Mouse (Mus musculus) embryo, embryonic 9.5 days (tissue): ENCODE data around the gene Kcnk12.

Experiments
- DNase-seq: peaks from one replicate; pipeline ENCODE4 v3.0.0-alpha.2; 2017; ENCODE audit errors: extremely low spot score

Kcnk12 gene

DNA sequence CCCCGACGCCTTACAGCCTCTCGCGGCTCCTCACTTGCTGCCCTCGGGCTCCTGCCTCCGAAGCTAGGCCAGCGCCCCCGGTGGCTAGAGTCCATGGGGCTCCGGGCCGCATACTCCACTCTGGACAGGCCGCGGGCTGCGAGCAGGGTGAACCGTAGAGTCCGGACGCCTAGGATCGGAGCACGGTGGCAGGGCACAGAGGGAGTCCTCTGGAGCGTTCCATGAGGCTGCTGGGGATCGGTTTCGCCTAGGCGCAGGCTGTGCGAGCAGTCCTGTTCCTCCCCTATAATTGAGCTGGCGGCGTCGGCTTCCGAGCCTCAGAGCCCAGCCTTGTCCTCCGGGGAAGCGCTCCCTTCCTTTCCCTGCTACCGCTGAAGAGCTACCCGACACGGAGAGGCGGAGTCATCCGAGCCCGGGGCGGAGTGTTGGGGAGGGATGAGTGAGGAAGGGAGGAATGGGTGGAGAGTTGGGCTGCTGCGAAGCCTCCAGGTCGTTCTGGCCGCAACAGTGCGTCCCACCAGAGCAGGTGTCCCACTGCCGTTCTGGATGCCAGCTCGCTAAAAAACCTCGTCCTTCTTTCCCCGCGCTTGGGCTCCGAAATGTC, at the start of gene Kcnk12:
TSS of gene Kcnk12 (minus strand) at position 307 of the 604 bp plus-strand sequence.
- peak; percentile 69 for DNase-seq

DNA sequence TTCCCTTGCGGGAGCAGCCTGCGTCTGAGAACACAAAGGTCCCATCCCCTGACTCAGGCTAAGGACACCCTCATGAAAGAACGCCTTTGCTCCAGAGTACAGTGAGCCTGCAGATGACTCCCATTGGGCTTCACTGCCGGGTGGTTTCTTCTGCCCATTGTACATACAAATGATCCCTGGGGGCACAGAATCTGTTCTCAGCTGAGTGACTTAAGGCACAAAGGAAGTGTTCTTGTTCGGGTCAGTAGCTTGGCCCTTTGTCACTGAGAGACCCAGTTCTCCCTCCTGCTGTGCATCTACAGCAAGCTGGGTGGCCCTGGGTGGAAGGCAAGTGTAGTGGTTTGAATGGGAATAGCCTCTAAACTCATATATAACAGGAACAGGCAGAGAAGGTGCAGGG, 44.4 kb upstream of the Kcnk12 start:
- no peak for DNase-seq

- no peak for DNase-seq
Measured at GRCm38 (mm10) chr17:87840079-87840478, 42.3 kb upstream of the Kcnk12 start.

DNA sequence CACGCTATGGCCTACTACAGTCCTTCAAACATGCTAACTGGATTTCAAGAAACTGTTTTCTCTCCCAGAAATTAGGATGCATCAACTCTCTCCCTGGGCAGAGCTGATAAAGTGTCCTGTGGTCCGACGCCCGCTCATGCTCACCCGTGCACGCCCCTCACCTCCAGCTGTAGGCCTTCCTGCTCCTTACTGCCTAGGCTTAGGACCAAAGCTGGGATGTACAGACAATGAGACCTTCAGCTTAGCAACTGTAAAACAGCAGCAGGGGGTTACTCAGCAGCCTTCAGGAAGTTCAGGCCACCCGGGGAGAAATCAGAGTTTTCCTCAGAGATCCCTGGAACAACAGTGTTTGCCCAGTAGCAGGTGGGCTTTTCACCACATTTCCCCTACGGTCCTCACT, 37.1 kb upstream of the Kcnk12 start:
- no peak for DNase-seq

- DNase-seq: no peak
Measured at GRCm38 (mm10) chr17:87826909-87827308, 29.1 kb upstream of the Kcnk12 start.

- DNase-seq: no peak
Measured at GRCm38 (mm10) chr17:87826036-87826560, 28.3 kb upstream of the Kcnk12 start.

GRCm38 (mm10) chr17:87825454-87826008, 27.7 kb upstream of the Kcnk12 start:
- DNase-seq: no peak

DNA sequence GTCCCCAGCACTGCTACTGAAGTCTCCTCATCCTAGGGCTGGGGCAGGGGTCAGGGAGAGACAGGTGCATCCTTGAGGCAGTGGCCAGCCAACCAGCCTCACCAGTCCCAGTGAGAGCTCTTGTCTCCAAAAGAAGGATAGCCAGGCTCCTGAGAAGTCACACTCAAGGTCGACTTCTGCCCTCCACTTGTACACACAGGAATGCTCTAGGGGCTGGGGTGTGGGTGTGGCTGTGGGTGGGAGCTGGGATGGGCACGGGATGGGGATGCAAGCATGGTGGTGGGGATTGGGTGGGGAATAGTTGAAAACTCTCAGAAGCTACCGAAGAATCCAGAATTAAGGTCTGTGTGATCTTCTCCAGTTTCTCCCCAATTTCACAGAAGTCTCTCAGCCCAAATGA, 25.2 kb upstream of the Kcnk12 start:
- no peak for DNase-seq

DNA sequence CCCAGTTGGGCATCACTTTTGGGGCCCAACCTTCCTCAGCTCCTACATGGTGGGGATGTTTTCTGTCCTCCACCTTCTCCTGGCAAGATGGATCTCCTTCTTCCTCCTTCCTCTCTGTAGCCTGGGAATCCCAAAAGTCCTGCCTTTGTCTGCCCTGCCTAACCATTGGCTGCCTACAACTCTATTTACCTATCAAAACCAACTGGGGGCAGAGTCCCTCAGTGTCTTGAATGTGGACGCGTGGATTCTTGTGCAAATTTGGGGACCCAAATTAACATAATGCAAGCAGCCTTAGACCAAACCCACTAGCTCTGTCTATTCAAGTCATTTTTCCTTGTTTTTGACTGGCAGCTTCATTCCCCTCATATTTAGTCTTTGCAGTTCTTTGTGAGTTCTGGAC, 11.8 kb upstream of the Kcnk12 start:
- DNase-seq: no peak

DNA sequence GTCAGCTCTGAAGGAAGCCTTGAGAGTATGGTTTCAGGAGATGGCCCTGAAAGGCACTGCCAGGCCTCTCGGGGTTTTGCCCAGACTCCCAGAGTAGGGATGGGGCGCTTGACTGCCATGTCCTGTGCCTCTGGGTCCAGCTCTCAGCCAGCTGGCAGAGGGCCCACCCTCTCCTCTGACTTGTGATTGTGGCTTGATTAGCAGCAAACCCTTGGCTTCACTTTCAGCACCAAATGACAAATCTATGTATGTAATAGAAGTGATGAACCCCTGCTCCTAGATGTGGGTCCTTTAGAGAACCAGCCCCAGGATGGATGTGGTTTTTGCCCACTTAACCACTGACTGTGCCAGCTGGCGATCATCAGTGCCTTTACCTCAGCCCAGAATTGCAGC, 2.1 kb upstream of the Kcnk12 start:
- DNase-seq: no peak

DNA sequence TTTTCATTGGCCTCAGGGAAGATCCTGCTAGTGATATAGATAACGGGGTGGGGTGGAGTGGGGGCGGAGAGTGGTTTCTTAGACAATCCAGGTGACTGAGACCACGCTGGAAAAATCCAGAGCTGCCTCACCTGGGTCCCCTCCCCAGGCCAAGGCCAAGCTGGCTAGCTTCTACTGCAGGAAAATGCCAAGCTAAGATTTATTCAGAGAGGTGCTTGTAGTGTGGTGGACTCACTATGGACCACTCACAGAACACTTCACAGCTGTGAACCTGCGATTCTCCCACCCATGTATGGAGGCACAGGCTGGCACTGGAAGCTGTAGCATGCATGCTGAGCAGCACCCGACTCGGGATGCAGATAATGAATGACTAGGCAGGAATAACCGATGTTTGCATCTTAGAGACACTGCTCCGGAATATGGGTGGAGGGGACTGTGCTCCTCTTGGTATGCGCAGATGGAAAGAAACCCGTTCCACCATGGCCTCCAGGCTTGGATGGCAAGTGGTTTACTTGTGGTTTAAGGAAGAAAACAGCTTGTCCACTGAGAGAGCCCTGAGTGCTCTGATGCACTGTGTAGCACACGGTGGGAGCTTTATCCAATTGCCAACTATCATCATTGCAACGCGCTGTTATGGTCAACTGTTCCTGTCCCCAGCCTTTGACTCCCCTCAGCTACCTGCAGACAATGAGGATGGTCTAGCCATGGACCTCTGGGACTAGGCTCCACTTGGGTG, 1.6 kb upstream of the Kcnk12 start:
- DNase-seq: no peak

GRCm38 (mm10) chr17:87798423-87798941, 688 bp upstream of the Kcnk12 start:
- DNase-seq: peak; percentile 66

- peak; percentile 19 for DNase-seq
Measured at GRCm38 (mm10) chr17:87796881-87797416, 845 bp downstream of the Kcnk12 start.

DNA sequence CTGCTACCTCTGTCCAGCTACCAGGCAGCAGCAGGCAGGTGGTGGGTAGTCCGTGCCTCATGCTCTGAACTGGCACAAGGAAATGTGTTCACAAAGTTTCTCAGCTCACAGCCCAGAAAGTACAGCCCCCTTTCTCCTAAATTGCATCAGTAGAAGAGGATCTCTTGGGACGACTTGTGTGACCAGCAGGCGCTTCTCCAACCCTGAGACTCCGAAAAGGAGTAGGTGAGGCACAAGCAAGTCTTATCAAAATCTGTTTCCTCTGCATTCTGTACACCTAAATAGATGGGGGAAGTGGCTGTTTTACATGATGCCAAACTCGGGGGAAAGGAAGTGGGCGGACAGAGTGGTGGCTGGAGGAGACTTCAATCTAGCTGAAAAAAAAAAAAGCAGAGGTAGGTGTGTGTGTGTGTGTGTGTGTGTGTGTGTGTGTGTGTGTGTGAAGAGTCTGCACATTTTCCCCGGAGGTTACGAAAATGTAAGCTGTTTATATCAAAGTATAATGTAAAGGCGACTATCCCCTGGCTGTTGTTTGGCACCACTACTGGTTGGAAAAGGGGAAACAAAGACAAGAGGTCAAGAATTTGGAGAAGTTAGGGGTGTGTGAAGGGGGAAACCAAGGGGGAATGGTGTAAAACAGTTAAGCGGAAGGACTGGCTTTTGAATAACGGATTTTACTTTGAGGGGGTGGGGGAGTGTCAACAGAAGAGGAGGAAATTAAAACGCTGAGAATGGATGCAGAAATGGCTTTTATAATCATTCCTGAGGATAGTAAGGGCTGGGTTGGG, 1.7 kb downstream of the Kcnk12 start:
- no peak for DNase-seq

- DNase-seq: no peak
Measured at GRCm38 (mm10) chr17:87794801-87795200, 3.0 kb downstream of the Kcnk12 start.

DNA sequence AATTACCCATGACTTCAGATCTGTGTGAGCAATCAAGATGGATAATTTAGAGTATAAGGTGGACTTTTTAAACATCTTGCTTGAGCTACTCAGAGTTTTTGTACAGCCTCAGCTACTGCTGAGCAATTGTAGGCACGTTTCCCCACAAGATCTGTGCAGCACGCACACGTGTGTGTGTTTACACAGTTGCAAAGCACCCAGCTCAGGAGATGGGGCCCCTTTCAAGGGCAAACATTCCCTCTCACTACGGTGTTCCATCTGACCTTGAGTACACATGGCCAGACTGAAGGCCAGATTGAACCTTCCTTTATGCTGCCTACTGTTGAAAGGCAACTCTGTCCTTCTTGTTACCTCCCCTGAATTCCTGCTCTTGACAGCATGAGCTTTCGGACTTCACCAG, 4.5 kb downstream of the Kcnk12 start:
- DNase-seq: no peak

GRCm38 (mm10) chr17:87792623-87793315, 5.0 kb downstream of the Kcnk12 start:
- no peak for DNase-seq

- DNase-seq: no peak
Measured at GRCm38 (mm10) chr17:87791517-87792098, 6.2 kb downstream of the Kcnk12 start.

- no peak for DNase-seq
Measured at GRCm38 (mm10) chr17:87790661-87791060, 7.1 kb downstream of the Kcnk12 start.

DNA sequence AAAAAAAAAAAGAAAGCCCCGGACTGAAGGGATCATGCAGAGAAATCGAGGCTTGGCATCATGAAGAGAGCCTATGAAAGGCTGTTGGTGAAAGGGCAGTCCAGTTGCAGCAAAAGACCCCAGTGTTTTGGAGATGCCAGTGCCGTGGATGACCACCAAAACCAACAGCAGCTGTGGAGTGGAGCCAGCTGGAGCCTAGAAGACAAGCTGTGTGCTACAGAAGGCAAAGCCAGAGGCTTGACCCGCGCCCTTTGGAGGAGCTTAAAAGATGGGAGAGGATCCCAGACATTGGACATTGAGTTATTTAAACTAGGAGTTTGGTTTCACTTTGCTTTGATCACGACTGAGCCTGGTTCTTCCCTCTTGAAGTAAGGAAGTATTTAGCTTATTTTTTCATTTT, 9.6 kb downstream of the Kcnk12 start:
- no peak for DNase-seq

DNA sequence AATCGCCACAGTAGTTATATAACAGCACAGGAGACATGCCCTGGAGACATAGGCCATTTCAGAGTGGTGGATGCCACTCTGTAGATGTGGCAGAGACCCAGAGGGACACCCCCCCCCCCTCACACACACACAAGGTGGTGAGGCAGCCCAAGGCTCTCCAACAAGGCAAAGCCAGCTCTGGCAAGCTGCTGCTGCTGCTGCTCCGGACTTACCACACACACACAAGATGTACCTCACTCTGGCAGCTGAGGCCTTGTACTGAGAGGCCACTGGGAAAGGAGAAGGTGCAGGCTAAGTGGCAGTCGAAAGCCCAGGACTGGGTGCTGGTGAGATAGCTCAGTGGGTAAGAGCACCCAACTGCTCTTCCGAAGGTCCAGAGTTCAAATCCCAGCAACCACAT, 10.1 kb downstream of the Kcnk12 start:
- DNase-seq: no peak
